Mouse (Mus musculus) erythroblast, embryonic 14.5 days (primary cell): ENCODE data around the gene Sbno2. TPM values are rescaled to one million over a fixed set of nuclear protein-coding genes. Genes with fewer than 3 reads are reported as not detected.
"Not testable (repeated sequence)": the region's sequence is repeated elsewhere in the genome, so short reads cannot be mapped to it uniquely, and the experiment has no call there.

Experiments used
- H3K27me3 ChIP-seq: 2 replicates; pipeline ENCODE4 v1.6.1; 2012; ENCODE audit warnings: inconsistent platforms; ENCODE audit not compliant: control insufficient read depth
- H3K36me3 ChIP-seq: 2 replicates; pipeline ENCODE4 v1.6.1; 2012; ENCODE audit warnings: mild to moderate bottlenecking, inconsistent platforms; ENCODE audit not compliant: control insufficient read depth
- H3K4me1 ChIP-seq: 2 replicates; pipeline ENCODE4 v1.6.1; 2012; ENCODE audit warnings: inconsistent platforms; ENCODE audit not compliant: control insufficient read depth
- H3K4me3 ChIP-seq: replicated peaks from 2 replicates; pipeline ENCODE3; 2012; ENCODE audit warnings: moderate library complexity, mild to moderate bottlenecking, inconsistent platforms
- H3K9me3 ChIP-seq: 2 replicates; pipeline ENCODE4 v1.6.1; 2012; ENCODE audit warnings: low read length, inconsistent platforms, mixed read lengths; ENCODE audit not compliant: control insufficient read depth
- GATA1 ChIP-seq: IDR thresholded peaks from 2 replicates; pipeline ENCODE4 v1.6.1; 2012; ENCODE audit warnings: low read length, inconsistent platforms, mixed read lengths
- TAL1 ChIP-seq: IDR thresholded peaks from 3 replicates; pipeline ENCODE4 v1.6.1; 2012; ENCODE audit warnings: low read length, inconsistent platforms, mixed read lengths
- polyA plus RNA-seq: library from polyadenylated mRNA; stranded (reverse); fragments of >175 nt; gene quantifications from 2 replicates; pipeline ENCODE4 v1.2.3, GENCODE M21; 2012

Gene Sbno2
- polyA plus RNA-seq, 1 experiment = 3.4 TPM

- Histone ChIP-seq H3K4me1 (peaks cover 50% of the 10 kb centered on the region), H3K36me3 (peaks cover 80% of the 10 kb centered on the region), H3K9me3 (no peaks in the 10 kb centered on the region)
Measured at GRCm38 (mm10) chr10:80056976-80057682, 48.2 kb downstream of the Sbno2 start.

DNA sequence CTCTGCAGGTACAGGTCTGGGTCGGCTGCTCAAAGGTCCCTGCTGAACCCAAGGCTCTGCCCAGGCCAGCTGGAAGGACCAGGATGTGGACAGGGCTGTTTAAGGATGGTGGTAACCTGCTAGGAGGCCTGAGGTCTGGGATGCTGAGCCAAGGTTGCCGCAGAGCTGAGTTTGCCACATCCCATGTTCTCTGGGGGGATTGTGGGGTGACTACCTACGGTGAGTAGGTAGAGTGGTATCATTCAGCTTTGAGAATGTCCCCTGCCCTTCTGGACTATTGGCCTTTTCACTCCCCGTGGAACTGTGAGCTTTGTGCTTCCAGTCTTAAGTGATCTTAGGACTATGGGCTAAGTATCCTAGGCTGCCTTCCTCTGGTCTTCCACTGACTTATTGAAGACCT, 48.9 kb downstream of the Sbno2 start:
- Histone ChIP-seq H3K27me3 (no peaks in the 10 kb centered on the region), H3K36me3 (peaks cover 74% of the 10 kb centered on the region), H3K4me3 (peak overlapping the region; percentile 17), H3K4me1 (peaks cover 56% of the 10 kb centered on the region), H3K9me3 (no peaks in the 10 kb centered on the region)
- TF ChIP-seq TAL1 = no peak
- TF ChIP-seq GATA1 = no peak

More at GRCm38 (mm10) chr10:80056976-80057682, 48.2 kb downstream of the Sbno2 start:
- Histone ChIP-seq H3K27me3 (no peaks in the 10 kb centered on the region), H3K4me3 (no peak overlapping the region)
- TF ChIP-seq GATA1 (no peak), TAL1 (no peak)

- no peaks in the 10 kb centered on the region for H3K27me3 ChIP-seq
- peaks cover 68% of the 10 kb centered on the region for H3K36me3 ChIP-seq
- H3K9me3 ChIP-seq = no peaks in the 10 kb centered on the region
- H3K4me1 ChIP-seq = peaks cover 62% of the 10 kb centered on the region
- H3K4me3 ChIP-seq = peak overlapping the region; percentile 89
- TF ChIP-seq TAL1 = no peak
- TF ChIP-seq GATA1 = no peak
Measured at GRCm38 (mm10) chr10:80055891-80056290, 49.5 kb downstream of the Sbno2 start.

DNA sequence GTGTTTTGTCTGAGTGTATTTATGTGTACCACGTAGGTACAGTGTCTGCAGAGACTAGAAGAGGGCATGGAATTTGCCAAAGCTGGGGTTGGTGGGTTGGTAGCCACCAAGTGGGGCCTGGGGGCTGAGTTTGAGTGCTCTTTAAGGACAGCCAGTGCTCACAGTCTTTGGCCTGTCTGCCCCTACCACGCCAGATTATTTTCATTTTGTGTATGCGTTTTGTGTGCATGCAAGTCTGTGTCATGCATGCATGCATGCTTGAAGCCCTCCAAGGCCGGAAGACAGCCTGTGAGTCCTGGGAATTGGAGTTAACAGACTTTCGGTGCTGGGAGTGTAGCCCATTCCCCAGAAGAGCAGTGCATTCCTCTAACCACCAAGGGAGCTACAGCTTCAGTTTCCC, 50.0 kb downstream of the Sbno2 start:
- Histone ChIP-seq H3K4me1 (peaks cover 65% of the 10 kb centered on the region), H3K27me3 (no peaks in the 10 kb centered on the region), H3K4me3 (peak overlapping the region; percentile 89), H3K9me3 (no peaks in the 10 kb centered on the region), H3K36me3 (peaks cover 63% of the 10 kb centered on the region)
- no peak for TF ChIP-seq GATA1
- no peak for TF ChIP-seq TAL1

DNA sequence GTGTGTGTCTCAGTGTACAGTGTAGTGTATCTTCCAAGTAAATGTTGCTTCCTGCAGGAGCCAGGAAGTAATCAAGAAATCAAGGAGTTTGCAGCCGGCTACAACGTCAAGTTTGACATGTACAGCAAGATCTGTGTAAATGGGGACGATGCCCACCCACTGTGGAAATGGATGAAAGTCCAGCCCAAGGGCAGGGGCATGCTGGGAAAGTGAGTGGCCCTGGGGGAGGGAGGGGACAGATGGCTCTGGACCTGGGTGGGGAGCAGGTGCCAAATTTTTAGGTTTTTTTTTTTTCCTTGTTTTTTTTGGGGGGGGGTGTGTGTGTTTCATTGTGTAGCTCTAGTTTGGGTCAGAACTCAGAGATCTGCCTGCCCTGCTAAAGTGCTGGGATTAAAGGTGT, 50.5 kb downstream of the Sbno2 start:
- Histone ChIP-seq H3K4me3 (peak overlapping the region; percentile 89), H3K36me3 (peaks cover 58% of the 10 kb centered on the region), H3K4me1 (peaks cover 70% of the 10 kb centered on the region)
- H3K9me3 ChIP-seq, H3K27me3 ChIP-seq: not testable (repeated sequence)

- TF ChIP-seq GATA1 (peak; percentile 30; the same call in 1 of the 2 replicates), TAL1 (no peak)
- peak overlapping the region; percentile 89 for H3K4me3 ChIP-seq
- H3K9me3 ChIP-seq = no peaks in the 10 kb centered on the region
- peaks cover 73% of the 10 kb centered on the region for H3K4me1 ChIP-seq
- H3K36me3 ChIP-seq = peaks cover 50% of the 10 kb centered on the region
- H3K27me3 ChIP-seq = no peaks in the 10 kb centered on the region
Measured at GRCm38 (mm10) chr10:80053831-80054815, 51.2 kb downstream of the Sbno2 start.

GRCm38 (mm10) chr10:80053259-80053780, 52.1 kb downstream of the Sbno2 start:
- Histone ChIP-seq H3K9me3 (no peaks in the 10 kb centered on the region), H3K4me3 (peak overlapping the region; percentile 89), H3K27me3 (no peaks in the 10 kb centered on the region), H3K4me1 (peaks cover 79% of the 10 kb centered on the region), H3K36me3 (peaks cover 42% of the 10 kb centered on the region)
- no peak for TF ChIP-seq TAL1
- peak; percentile 32; the same call in 1 of the 2 replicates for TF ChIP-seq GATA1

- H3K4me1 ChIP-seq = peaks cover 80% of the 10 kb centered on the region
- H3K27me3 ChIP-seq = no peaks in the 10 kb centered on the region
- no peak for TF ChIP-seq GATA1
- no peak for TF ChIP-seq TAL1
- H3K4me3 ChIP-seq = peak overlapping the region; percentile 89
- peaks cover 33% of the 10 kb centered on the region for H3K36me3 ChIP-seq
- no peaks in the 10 kb centered on the region for H3K9me3 ChIP-seq
Measured at GRCm38 (mm10) chr10:80052374-80052764, 53.0 kb downstream of the Sbno2 start.
